Mouse (Mus musculus) thymus, adult 2 months (tissue): ENCODE data around the gene Trp53i11.

Experiments
- CTCF ChIP-seq: fragments of 200-500 bp; IDR thresholded peaks from 2 replicates; pipeline ENCODE4 v1.5.1; 2012; ENCODE audit warnings: mild to moderate bottlenecking, control low read depth, low read length, moderate library complexity, borderline replicate concordance; ENCODE audit not compliant: control insufficient read depth, poor library complexity, insufficient read depth; ENCODE audit errors: extremely low read depth
- POLR2A ChIP-seq: fragments of 200-500 bp; IDR thresholded peaks from 2 replicates; pipeline ENCODE4 v1.6.1; 2012; ENCODE audit warnings: mild to moderate bottlenecking, low read length, control low read depth, moderate library complexity; ENCODE audit not compliant: control insufficient read depth, poor library complexity, insufficient read depth; ENCODE audit errors: extremely low read depth

DNA sequence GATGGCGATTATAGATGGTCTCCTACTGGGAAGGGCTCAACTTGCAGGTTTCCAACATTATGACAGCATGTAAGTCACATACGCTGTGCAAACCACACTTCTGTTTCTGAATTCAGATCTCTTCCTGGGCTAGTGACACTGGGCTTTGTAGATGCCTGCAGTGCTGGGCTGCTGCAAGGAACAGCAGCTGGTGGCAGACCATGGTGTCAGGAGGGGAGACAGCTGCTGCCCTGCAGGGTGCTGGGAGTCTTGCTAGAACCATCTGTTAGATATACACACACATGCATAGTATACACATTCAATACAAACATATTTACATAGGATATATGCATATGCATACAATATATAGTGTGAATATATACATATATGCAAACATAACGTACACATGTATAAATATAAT, 46.0 kb upstream of the Trp53i11 start:
- TF ChIP-seq POLR2A, result no peak
- no peak for TF ChIP-seq CTCF
